Mouse (Mus musculus) T-helper 2 cell (primary cell): ENCODE measurements at regions not wholly inside any gene's neighbourhood (a gene's known extent, or its start where the extent isn't known, plus 50 kb on each side); places are given as distances from the start of the nearest gene placed in this dataset.

Experiments
- in situ Hi-C: fragments of 300-600 bp; cut with MboI, MseI; formaldehyde crosslinking; loops from one replicate; pipeline ENCODE4 v1.15.1; 2025; ENCODE audit warnings: high pct_unique_total_duplicates

DNA sequence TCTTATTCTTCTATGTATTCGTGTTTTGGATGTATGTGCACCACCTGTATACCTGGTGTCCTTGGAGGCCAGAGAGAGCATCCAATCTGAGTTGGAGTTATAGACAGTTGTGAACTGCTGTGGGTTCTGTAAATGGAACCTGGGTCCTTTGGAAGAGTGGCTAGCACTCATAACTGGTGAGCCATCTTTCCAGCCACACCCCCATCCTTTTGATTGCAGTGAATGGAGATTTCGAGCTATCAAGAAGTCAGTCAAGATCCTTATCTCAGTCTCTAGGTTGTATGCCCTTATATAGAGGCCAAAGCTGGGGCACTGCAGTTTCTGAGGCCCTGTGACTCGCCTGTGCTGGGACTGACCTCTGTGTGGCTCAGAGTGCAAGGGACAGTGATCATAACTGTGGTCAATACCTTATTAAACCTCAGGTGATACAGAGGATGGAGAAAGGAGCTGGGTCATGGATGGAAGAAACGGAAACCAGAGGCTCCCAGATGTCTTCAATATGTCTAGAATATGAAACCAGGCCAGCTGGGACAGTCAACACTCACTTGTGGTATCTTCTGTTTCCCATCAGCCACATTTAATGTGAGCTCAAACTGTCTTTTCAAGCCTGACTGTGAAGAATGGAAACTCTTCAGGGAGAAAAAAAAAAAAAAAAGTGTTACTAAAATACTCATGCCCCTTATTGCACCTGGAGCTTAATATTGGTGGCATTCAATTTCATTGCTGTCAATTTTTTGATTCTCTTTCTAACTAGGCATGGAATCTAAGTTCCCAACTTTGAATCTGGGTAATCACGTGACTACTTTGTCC lies 86.2 kb upstream of the Cpm start:
- in situ Hi-C loops, result no loop called here

GRCm38 (mm10) chr10:117542351-117542750 lies 86.9 kb upstream of the Cpm start:
- in situ Hi-C loops, result no loop called here

DNA sequence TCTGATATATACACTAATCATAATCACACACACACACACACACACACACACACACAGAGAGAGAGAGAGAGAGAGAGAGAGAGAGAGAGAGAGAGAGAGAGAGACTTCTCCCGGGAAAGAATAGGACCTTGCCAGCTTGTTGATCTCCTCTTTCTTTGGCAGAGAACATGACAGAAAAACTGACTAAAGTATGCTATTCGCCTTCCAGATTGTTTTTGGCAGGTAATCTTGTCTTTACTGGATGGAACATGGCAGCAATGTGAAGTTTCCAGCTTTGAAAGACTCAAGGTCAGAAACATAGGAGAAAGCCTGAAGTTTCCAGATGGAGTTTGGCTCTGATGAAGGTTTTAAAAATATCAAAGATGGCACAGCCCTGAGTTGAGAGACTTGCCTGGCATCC lies 87.8 kb upstream of the Cpm start:
- in situ Hi-C loops, result no loop called here

GRCm38 (mm10) chr10:117540747-117541398 lies 88.4 kb upstream of the Cpm start:
- in situ Hi-C loops, result no loop called here

GRCm38 (mm10) chr10:117540112-117540594 lies 89.1 kb upstream of the Cpm start:
- in situ Hi-C loops, result no loop called here

- in situ Hi-C loops, result no loop called here
These were observed 89.8 kb upstream of the Cpm start for GRCm38 (mm10) chr10:117539532-117539931.

DNA sequence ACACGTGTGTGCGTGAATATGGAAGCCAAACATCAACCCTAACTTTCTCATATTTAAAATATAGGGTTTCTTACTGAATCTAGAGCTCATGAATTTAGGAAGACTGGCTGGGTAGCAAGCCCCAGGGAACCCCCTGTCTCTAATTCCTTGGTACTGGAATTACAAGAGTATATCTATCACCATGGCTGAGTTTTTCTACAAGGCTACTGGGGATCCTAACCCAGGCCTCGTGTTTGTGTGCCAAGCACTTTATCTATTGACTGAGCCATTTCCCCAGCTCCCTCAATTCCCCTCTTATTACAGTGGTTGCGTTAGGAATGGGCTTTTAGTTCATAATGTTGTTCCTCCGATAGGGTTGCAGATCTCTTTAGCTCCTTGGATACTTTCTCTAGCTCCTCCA lies 90.6 kb upstream of the Cpm start:
- in situ Hi-C loops, result no loop called here

GRCm38 (mm10) chr10:117536769-117537599 lies 92.3 kb upstream of the Cpm start:
- in situ Hi-C loops, result no loop called here

- in situ Hi-C loops, result no loop called here
These were observed 93.5 kb upstream of the Cpm start for GRCm38 (mm10) chr10:117535843-117536242.

DNA sequence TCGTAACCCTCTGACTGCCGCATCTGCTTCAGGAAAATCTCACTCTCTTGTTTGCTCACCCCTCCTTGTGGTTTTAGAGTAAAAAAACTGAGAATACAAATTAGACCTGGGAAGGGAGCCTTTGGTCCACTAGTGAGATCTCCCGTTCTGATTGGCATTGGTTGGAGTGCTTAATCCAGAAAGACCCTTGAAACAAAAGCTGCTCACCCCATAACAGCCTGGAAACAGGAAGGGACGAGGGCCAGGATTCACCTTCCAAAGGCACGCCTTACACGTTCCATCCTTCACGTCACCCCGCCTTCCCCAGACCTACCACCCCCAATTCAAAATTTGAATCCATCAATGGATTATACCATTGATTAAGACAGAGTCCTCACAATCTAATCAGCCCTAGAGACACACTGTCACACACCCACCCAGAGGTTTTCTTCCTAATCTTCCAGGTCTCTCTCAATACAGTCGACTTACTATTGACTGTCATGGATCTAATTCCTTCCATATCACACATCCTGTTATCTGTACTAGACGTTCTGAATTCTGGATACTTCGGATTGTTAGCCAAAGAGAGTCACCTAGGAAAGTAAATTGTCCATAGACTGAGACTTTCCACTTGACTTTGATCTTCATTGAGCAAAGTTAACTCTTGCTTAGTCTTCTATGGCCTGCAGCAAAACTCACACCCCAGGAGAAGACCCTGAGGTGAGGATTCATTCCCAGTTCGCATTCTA lies 94.1 kb upstream of the Cpm start:
- in situ Hi-C loops, result no loop called here

- in situ Hi-C loops, result no loop called here
These were observed 94.8 kb upstream of the Cpm start for GRCm38 (mm10) chr10:117534478-117534877.

GRCm38 (mm10) chr10:117533541-117534386 lies 95.5 kb upstream of the Cpm start:
- in situ Hi-C loops, result no loop called here

DNA sequence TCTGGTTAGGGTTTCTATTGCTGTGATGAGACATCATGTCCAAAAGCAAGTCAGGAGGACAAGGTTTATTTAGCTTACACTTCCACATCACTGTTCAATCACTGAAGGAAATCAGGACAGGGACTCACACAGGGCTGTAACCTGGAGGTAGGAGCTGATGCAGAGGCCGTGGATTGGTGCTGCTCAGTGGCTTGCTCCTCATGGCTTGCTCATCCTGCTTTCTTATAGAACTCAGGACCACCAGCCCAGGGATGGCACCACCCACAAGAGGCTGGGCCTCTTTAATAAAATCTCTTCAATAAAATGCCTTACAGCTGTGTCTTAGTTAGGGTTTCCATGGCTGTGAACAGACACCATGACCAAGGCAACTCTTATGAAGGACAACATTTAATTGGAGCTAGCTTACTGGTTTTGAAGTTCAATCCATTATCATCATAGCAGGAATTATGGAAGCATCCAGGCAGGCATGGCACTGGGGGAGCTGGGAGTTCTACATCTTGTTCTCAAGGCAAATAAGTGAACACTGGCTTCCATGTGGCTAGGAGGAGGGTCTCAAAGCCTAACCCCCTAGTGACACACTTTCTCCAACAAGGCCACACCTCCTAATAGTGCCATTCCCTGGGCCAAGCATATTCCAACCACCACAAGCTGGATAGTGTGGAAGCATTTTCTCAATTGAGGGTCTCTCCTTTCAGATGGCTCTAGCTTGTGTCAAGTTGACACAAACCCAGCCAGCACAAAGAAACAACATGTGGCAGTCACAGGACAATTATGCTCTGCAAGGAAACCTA lies 96.4 kb upstream of the Cpm start:
- in situ Hi-C loops, result no loop called here

- in situ Hi-C loops, result no loop called here
These were observed 97.2 kb upstream of the Cpm start for GRCm38 (mm10) chr10:117531798-117532747.

GRCm38 (mm10) chr10:117530859-117531602 lies 98.3 kb upstream of the Cpm start:
- in situ Hi-C loops, result no loop called here

DNA sequence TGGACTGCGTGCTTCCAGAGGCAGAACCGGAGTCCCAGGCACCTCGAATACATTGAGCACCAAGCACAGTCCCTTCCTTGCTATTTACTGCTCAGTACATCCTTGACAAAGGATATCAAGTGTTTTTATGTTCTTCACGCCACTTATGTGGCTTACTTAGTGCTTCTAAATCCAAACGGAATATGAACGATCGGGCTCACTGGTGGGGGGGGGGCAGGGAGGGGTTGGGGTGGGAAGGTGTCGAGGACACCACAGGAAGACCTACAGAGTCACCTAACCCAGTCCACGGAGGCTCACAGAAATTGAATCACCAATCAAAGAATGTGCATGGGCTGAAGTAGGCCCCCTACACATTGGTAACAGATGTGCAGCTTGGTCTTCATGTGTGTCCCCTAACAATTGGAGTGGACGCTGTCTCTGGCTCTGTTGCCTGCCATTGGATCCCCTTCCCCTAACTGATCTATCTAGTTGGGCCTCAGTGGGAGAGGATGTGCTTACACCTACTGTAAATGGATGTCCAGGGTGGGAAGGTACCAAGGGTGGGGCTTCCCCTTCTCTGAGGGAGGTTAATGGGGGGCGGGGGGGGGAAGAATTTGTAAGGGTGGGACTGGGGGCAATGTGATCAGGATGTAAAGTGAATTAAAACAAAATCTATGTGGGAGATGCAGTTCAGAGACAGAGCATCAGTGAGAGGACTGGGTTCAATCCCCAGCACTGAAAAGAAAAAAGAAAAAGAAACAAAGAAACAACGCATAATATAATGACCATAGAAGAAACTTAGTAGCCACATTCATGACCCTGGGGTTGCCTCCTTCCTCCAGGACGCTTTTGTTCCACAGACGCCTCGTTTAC lies 99.1 kb upstream of the Cpm start:
- in situ Hi-C loops, result no loop called here
